Mouse (Mus musculus) liver, adult (tissue): Measurements from ENCODE around the gene Rfc4.
A peak's percentile ranks its signal among the peaks of the same experiment; 100 is the strongest.

Source experiments
- GATA4 ChIP-seq: IDR thresholded peaks from 2 replicates; pipeline ENCODE4 v1.6.1; 2014; ENCODE audit warnings: mild to moderate bottlenecking, low read length; ENCODE audit not compliant: insufficient replicate concordance

The Rfc4 gene

DNA sequence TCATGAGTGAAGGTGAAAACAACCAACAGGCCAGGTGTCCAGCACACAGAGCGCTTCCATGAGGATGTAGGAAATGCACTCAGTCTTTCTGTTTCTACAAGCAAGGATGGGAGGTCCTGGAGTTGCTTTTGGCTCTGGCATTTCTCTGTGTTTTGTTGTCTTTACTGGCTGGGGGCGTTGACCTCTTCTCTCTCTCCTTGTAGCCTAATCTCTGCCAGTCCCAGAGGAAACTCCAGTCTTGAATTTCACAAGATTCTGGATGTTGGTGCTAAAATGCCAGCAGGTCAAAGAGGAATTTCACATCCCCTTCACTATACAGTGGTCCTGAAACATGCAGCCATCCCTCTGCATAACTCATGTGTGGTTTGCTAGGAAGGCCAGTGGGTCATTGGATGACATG is 21.4 kb upstream of the Rfc4 start:
- no peak for TF ChIP-seq GATA4

- no peak for TF ChIP-seq GATA4
Measured at GRCm38 (mm10) chr16:23146280-23146679, 18.7 kb upstream of the Rfc4 start, which contains the start of gene Adipoq. Adipoq (plus strand) TSS chr16:23146536.

DNA sequence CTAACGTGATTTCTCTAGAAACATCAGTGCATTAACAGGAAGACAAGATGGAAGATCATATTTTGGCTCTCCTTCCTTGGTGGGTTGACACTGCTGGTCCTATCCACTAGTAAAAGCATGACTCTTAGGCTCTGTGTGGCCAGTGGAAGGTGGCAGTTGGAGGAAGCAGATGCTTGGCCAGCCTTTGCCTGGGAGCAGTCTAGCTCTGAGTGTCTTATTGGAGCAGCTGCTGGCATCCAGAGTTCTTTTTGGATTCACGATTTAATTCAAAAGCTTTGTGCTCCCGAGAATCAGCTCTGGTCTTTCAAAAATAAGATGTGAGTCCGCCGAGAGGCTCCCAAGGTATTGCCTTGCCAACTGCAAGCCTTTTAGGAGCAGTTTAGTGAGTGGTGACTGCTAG is 17.7 kb upstream of the Rfc4 start:
- TF ChIP-seq GATA4: no peak

DNA sequence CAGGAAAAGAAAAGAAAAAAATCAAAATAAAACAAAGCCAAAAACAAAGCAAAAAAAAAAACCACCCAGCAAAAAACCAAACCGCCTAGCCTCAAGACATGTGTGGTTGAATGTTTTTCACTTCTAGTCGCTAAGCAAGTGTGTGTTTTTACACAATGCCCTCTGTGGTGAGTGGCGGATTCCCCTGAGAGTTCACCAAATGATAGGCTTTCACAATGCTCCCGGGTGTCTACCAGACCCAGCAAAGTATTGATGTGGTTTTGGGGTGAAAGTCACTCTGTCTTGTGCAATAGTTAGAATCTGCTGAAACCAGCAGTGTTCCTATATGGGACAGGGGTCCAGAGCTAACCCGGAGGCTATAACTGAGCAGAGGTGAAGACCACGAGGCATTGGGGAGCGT is 16.8 kb upstream of the Rfc4 start:
- no peak for TF ChIP-seq GATA4

- TF ChIP-seq GATA4: no peak
Measured at GRCm38 (mm10) chr16:23140911-23141310, 13.4 kb upstream of the Rfc4 start.

DNA sequence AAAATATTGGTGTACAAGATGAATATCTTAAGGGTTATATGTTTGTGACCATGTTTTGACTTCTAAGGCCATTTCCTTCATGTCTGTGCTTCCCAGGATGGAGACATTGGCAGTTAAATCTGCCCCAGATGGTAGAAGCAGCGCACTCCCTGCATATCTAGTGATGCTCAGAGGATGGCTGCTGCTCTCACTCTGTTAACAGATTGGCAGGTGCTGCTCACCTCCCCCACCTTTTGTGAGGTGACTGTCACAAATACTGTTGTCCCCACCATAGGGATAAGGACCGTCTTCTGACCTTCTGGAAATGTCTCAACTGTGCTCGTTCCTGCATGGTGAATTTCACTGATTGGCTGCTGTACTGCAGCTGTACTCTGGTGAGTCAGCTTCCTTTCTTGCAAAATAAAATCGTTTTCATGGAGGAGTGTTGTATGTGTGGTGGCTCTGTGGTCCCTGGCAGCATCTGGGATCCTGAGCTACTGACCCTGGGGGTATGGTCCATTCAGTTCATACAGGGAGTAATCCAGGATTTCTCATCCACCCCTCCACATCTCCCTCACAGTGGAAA is 9.0 kb upstream of the Rfc4 start:
- TF ChIP-seq GATA4: no peak

GRCm38 (mm10) chr16:23135421-23136149 is 8.0 kb upstream of the Rfc4 start:
- TF ChIP-seq GATA4: no peak

DNA sequence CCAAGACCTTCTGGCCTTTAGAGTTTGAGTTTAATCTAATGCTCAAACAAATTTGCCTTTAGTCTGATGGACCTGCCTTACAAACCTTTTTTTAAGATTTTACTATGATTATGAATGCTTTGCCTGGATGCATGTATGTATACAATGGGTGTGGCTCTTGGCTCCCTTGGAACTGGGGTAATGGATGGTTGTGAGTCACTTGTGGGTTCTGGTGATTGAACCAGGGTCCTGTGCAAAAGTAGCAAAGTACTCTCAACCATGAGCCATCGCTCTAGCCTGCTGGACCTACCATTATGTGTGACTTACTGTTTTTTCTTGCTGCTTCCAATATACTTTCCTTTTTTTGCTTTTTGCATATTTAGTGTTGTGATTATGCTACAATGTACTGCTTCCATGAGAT is 4.8 kb upstream of the Rfc4 start:
- no peak for TF ChIP-seq GATA4

DNA sequence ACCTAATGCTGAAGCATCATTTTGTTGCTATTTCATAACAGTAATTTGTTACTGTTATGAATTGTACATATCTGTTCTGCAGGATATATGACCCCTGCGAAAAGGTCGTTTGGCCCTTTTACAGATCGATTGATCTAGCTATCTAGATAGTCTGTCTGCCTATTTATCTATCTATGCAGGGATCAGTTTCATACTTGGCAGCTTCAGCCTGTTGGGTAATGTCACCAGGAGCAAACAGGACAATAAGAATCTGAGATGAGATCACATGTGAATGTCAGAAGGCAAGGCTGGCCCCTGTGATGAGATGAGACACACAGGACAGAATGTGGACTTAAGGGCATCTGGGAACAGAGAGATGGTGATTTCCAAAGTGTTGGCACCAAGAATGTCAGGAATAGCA is 2.8 kb upstream of the Rfc4 start:
- peak; percentile 94 for TF ChIP-seq GATA4

GRCm38 (mm10) chr16:23127311-23127672 is 245 bp downstream of the Rfc4 start:
- no peak for TF ChIP-seq GATA4

- TF ChIP-seq GATA4: no peak
Measured at GRCm38 (mm10) chr16:23124398-23124797, 3.1 kb downstream of the Rfc4 start.

DNA sequence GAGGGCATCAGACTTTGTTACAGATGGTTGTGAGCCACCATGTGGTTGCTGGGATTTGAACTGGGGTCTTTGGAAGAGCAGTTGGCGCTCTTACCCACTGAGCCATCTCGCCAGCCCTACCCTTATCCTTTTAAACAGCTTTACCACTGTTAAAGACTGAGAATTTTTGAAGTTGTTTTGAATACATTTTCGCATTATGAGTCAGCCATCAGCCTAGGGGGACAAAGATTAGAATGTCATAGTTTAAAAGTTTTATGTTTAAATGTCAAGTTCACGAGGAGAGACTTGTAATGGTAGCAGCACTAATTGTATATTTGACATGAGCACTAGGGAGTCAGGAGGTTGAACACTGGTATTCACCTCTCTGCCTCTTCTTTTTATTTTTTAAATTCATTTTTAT is 4.4 kb downstream of the Rfc4 start:
- TF ChIP-seq GATA4: no peak

DNA sequence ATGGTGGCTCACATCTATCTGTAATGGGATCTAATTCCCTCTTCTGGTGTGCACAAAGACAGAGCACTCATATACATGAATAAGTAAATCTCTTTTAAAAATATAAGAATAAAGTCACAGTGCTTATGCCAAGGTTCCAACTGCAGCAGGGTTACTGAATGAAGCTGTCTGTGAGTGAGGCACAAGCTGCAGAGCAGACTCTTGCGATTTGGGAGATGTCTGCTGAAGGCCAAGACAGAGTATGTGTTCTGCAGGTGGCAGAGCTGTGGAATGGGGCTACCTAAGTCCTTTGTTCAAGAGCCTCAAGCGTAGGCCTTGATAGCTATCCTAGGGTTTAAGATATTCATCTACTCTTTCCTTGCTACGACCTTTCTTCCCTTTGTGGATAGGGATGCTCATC is 5.1 kb downstream of the Rfc4 start:
- TF ChIP-seq GATA4: no peak

DNA sequence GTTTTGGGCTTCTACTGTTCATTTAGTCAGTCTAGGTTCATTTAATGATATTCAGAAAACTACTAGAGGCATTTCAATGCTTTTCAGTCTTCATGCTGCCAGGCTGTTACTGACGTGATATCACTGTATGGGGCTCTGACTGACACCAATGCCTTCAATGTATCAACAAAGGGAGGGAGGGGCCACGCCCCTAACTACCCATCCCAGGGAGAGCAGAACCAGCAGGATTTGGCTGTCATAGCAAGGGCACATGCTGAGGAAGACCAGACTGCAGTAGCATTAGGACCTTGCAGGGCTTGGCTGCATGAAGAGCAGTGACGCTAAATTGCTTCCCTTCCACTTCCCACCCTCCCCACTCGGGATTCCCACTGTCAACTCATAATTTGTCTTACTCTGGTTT is 10.4 kb downstream of the Rfc4 start:
- no peak for TF ChIP-seq GATA4

GRCm38 (mm10) chr16:23115486-23115885 is 12.1 kb downstream of the Rfc4 start:
- TF ChIP-seq GATA4: no peak

GRCm38 (mm10) chr16:23114339-23115171 is 13.0 kb downstream of the Rfc4 start:
- TF ChIP-seq GATA4: no peak
